Mouse (Mus musculus) heart, embryonic 10.5 days (tissue): ENCODE measurements around the gene Tspan1. TPM values are rescaled to one million over a fixed set of nuclear protein-coding genes. Genes with fewer than 3 reads are reported as not detected.

ENCODE experiments used
- DNase-seq: peaks from one replicate; pipeline ENCODE4 v3.0.0-alpha.2; 2017; ENCODE audit warnings: low spot score
- H3K27ac ChIP-seq: fragments of 300-500 bp; sonication (generic); 2 replicates; pipeline ENCODE4 v1.5.1; 2016; ENCODE audit warnings: mild to moderate bottlenecking
- H3K27me3 ChIP-seq: fragments of 300-500 bp; sonication (generic); 2 replicates; pipeline ENCODE4 v1.6.1; 2016; ENCODE audit warnings: mild to moderate bottlenecking; ENCODE audit not compliant: poor library complexity, insufficient read depth, severe bottlenecking
- H3K36me3 ChIP-seq: fragments of 300-500 bp; sonication (generic); 2 replicates; pipeline ENCODE4 v1.6.1; 2016; ENCODE audit warnings: mild to moderate bottlenecking, moderate library complexity
- H3K4me1 ChIP-seq: fragments of 300-500 bp; sonication (generic); 2 replicates; pipeline ENCODE4 v1.6.1; 2016; ENCODE audit warnings: mild to moderate bottlenecking
- H3K4me3 ChIP-seq: fragments of 300-500 bp; sonication (generic); 2 replicates; pipeline ENCODE4 v1.5.1; 2016; ENCODE audit warnings: mild to moderate bottlenecking, moderate library complexity
- H3K9me3 ChIP-seq: fragments of 300-500 bp; sonication (generic); 2 replicates; pipeline ENCODE4 v1.6.1; 2016; ENCODE audit warnings: mild to moderate bottlenecking, moderate library complexity
- WGBS: fragments of 180-500 bp; shearing (Covaris S2); methylation state at CpG from one replicate; pipeline ENCODE4 v1.1.7; 2016; 5-methylcytosine and 5-hydroxymethylcytosine counted together
- polyA plus RNA-seq: library from polyadenylated mRNA; unstranded; fragments of >200 nt; fragmentation: Nextera tagmentation; extraction: Ambion mirVana; gene quantifications from 2 replicates; pipeline ENCODE4 v1.2.1, GENCODE M21; 2016

Tspan1 gene
- polyA plus RNA-seq, 1 experiment from 2014 or later: 0.10 TPM

- WGBS: 71% methylated on average over 7 of the region's 7 CpGs
- no peak for DNase-seq
- peaks cover 23% of the 10 kb centered on the region for H3K27me3 ChIP-seq
- peaks cover 33% of the 10 kb centered on the region for H3K4me1 ChIP-seq
- H3K4me3 ChIP-seq: no peak overlapping the region
- H3K36me3 ChIP-seq: no peaks in the 10 kb centered on the region
- no peak overlapping the region for H3K27ac ChIP-seq
- H3K9me3 ChIP-seq: no peaks in the 10 kb centered on the region
Measured at GRCm38 (mm10) chr4:116140801-116141574, 26.4 kb downstream of the Tspan1 start.

- Histone ChIP-seq H3K27ac (no peak overlapping the region), H3K4me1 (peaks cover 15% of the 10 kb centered on the region), H3K36me3 (no peaks in the 10 kb centered on the region), H3K9me3 (no peaks in the 10 kb centered on the region), H3K4me3 (no peak overlapping the region), H3K27me3 (peaks cover 4% of the 10 kb centered on the region; the same call in 1 of the 2 replicates)
- no peak for DNase-seq
- 26% methylated on average over 13 of the region's 13 CpGs for WGBS
Measured at GRCm38 (mm10) chr4:116137421-116137996, 29.9 kb downstream of the Tspan1 start.

- peaks cover 7% of the 10 kb centered on the region for H3K4me1 ChIP-seq
- no peak overlapping the region for H3K27ac ChIP-seq
- DNase-seq: no peak
- no peaks in the 10 kb centered on the region for H3K27me3 ChIP-seq
- peaks cover 11% of the 10 kb centered on the region; the same call in 1 of the 2 replicates for H3K36me3 ChIP-seq
- H3K9me3 ChIP-seq: no peaks in the 10 kb centered on the region
- WGBS: 44% methylated on average over 2 of the region's 2 CpGs
- H3K4me3 ChIP-seq: no peak overlapping the region
Measured at GRCm38 (mm10) chr4:116134990-116135389, 32.4 kb downstream of the Tspan1 start.

- H3K36me3 ChIP-seq: peaks cover 11% of the 10 kb centered on the region; the same call in 1 of the 2 replicates
- H3K27ac ChIP-seq: no peak overlapping the region
- H3K4me3 ChIP-seq: no peak overlapping the region
- DNase-seq: no peak
- H3K9me3 ChIP-seq: no peaks in the 10 kb centered on the region
- H3K27me3 ChIP-seq: no peaks in the 10 kb centered on the region
- peaks cover 7% of the 10 kb centered on the region for H3K4me1 ChIP-seq
- WGBS: 81% methylated on average over 4 of the region's 4 CpGs
Measured at GRCm38 (mm10) chr4:116133126-116133525, 34.3 kb downstream of the Tspan1 start.

GRCm38 (mm10) chr4:116127956-116128355, 39.4 kb downstream of the Tspan1 start:
- H3K9me3 ChIP-seq: no peaks in the 10 kb centered on the region
- H3K4me3 ChIP-seq: no peak overlapping the region
- no peak for DNase-seq
- H3K36me3 ChIP-seq: peaks cover 11% of the 10 kb centered on the region; the same call in 1 of the 2 replicates
- WGBS: 76% methylated on average over 6 of the region's 6 CpGs
- H3K4me1 ChIP-seq: peaks cover 12% of the 10 kb centered on the region
- H3K27me3 ChIP-seq: no peaks in the 10 kb centered on the region
- no peak overlapping the region for H3K27ac ChIP-seq

- H3K27me3 ChIP-seq: no peaks in the 10 kb centered on the region
- DNase-seq: no peak
- no peaks in the 10 kb centered on the region for H3K9me3 ChIP-seq
- 89% methylated on average over 4 of the region's 4 CpGs for WGBS
- peaks cover 18% of the 10 kb centered on the region for H3K4me1 ChIP-seq
- no peak overlapping the region for H3K4me3 ChIP-seq
- no peak overlapping the region for H3K27ac ChIP-seq
- peaks cover 7% of the 10 kb centered on the region; the same call in 1 of the 2 replicates for H3K36me3 ChIP-seq
Measured at GRCm38 (mm10) chr4:116125803-116126386, 41.5 kb downstream of the Tspan1 start.

- Histone ChIP-seq H3K27ac (peak within 1 kb of the TSS; percentile 83), H3K36me3 (peaks cover 15% of the 10 kb centered on the region), H3K4me1 (peaks cover 18% of the 10 kb centered on the region), H3K9me3 (no peaks in the 10 kb centered on the region), H3K4me3 (peak within 1 kb of the TSS; percentile 75), H3K27me3 (no peaks in the 10 kb centered on the region)
- peak; percentile 98 for DNase-seq
- 6% methylated on average over 24 of the region's 24 CpGs for WGBS
Measured at GRCm38 (mm10) chr4:116123602-116124519, 43.5 kb downstream of the Tspan1 start, which contains the start of the genes Rad54l and Pomgnt1. Gene Rad54l, minus strand, starts transcription at chr4:116123690. Gene Pomgnt1, plus strand, starts transcription at chr4:116123840.

GRCm38 (mm10) chr4:116122762-116123161, 44.6 kb downstream of the Tspan1 start:
- H3K27ac ChIP-seq: peak overlapping the region; percentile 83

More at GRCm38 (mm10) chr4:116122762-116123161, 44.6 kb downstream of the Tspan1 start:
- peaks cover 20% of the 10 kb centered on the region for H3K36me3 ChIP-seq
- no peaks in the 10 kb centered on the region for H3K27me3 ChIP-seq
- no peaks in the 10 kb centered on the region for H3K9me3 ChIP-seq
- H3K4me1 ChIP-seq: peaks cover 18% of the 10 kb centered on the region
- peak overlapping the region; percentile 75 for H3K4me3 ChIP-seq
- WGBS: 2% methylated on average over 1 of the region's 1 CpGs
- DNase-seq: no peak

Other genes with a start within 250 kb of the Tspan1 start
- not detected in 2 replicates for gene Dmbx1, start 227.7 kb downstream of the Tspan1 start, polyA plus RNA-seq
- 1.3 and 1.7 TPM in 2 replicates for gene Faah, start 149.7 kb downstream of the Tspan1 start, polyA plus RNA-seq
- 20.4 and 24.9 TPM in 2 replicates for gene Nsun4, start 113.7 kb downstream of the Tspan1 start, polyA plus RNA-seq
- gene Uqcrh, start 92.5 kb downstream of the Tspan1 start, polyA plus RNA-seq: 697 and 904 TPM in 2 replicates
- gene Lrrc41, start 92.3 kb downstream of the Tspan1 start, polyA plus RNA-seq: 69.1 and 77.9 TPM in 2 replicates
- gene Rad54l, start 43.9 kb downstream of the Tspan1 start, polyA plus RNA-seq: 31.7 and 38.0 TPM in 2 replicates
- gene Pomgnt1, start 43.8 kb downstream of the Tspan1 start, polyA plus RNA-seq: 68.9 and 74.3 TPM in 2 replicates
- gene Lurap1, start 16.3 kb downstream of the Tspan1 start, polyA plus RNA-seq: 1.4 and 1.9 TPM in 2 replicates
- not detected in 2 replicates for gene 1700042G07Rik, start 5.8 kb upstream of the Tspan1 start, polyA plus RNA-seq
- not detected in 2 replicates for gene Gm49337, start 5.8 kb upstream of the Tspan1 start, polyA plus RNA-seq
- gene Pik3r3, start 54.0 kb upstream of the Tspan1 start, polyA plus RNA-seq: 17.2 and 22.7 TPM in 2 replicates